Mouse (Mus musculus) olfactory bulb, adult 2 months (tissue): Measurements from ENCODE around the gene Klk1b3.
"Not testable (repeated sequence)": the region's sequence is repeated elsewhere in the genome, so short reads cannot be mapped to it uniquely, and the experiment has no call there.

Source experiments
- CTCF ChIP-seq: fragments of 200-500 bp; IDR thresholded peaks from 2 replicates; pipeline ENCODE4 v1.5.1; 2012; ENCODE audit warnings: low read depth, mild to moderate bottlenecking, low read length, moderate library complexity; ENCODE audit not compliant: insufficient read depth
- POLR2A ChIP-seq: fragments of 200-500 bp; IDR thresholded peaks from 2 replicates; pipeline ENCODE4 v1.6.1; 2012; ENCODE audit warnings: mild to moderate bottlenecking, low read depth, low read length, moderate library complexity; ENCODE audit not compliant: insufficient read depth

GRCm38 (mm10) chr7:44222335-44222734 is 24.3 kb downstream of the Klk1b3 start:
- not testable (repeated sequence) for TF ChIP-seq CTCF, POLR2A
